Mouse (Mus musculus): Measurements from ENCODE around the gene Reep3.

GRCm38 (mm10) chr10:67087447-67088226 is 9.1 kb downstream of the Reep3 start:
- TF ChIP-seq GATA1 (IDR thresholded peaks at IDR 0.05; ENCODE audit: low read length) (no peak), TAL1 (IDR thresholded peaks at IDR 0.05; ENCODE audit: low read length) (no peak)
